Mouse (Mus musculus) intestine, postnatal 0 days (tissue): ENCODE results near the gene Erg. TPM values are rescaled to one million over a fixed set of nuclear protein-coding genes. Genes with fewer than 3 reads are reported as not detected.

ENCODE experiments used
- ATAC-seq: fragments of 200-750 bp; cut with Nextera tagmentation; 2 replicates; pipeline ENCODE4 v1.8.0; 2017; ENCODE audit warnings: mild to moderate bottlenecking, moderate TSS enrichment, moderate library complexity
- H3K27ac ChIP-seq: fragments of 300-500 bp; sonication (generic); 2 replicates; pipeline ENCODE4 v1.5.1; 2014; ENCODE audit warnings: mild to moderate bottlenecking, low read depth, low read length, moderate library complexity
- H3K27me3 ChIP-seq: fragments of 300-500 bp; sonication (generic); replicated peaks from 2 replicates; pipeline ENCODE4 v1.6.1; 2014; ENCODE audit warnings: low read length, mixed read lengths; ENCODE audit not compliant: control insufficient read depth, insufficient read depth
- H3K36me3 ChIP-seq: fragments of 300-500 bp; sonication (generic); 2 replicates; pipeline ENCODE4 v1.6.1; 2014; ENCODE audit warnings: mild to moderate bottlenecking, moderate library complexity; ENCODE audit not compliant: control insufficient read depth, insufficient read depth
- H3K4me1 ChIP-seq: fragments of 300-500 bp; sonication (generic); replicated peaks from 2 replicates; pipeline ENCODE4 v1.6.1; 2014; ENCODE audit warnings: antibody characterized with exemption, low read length, mixed read lengths; ENCODE audit not compliant: control insufficient read depth, insufficient read depth
- H3K4me2 ChIP-seq: fragments of 300-500 bp; sonication (generic); replicated peaks from 2 replicates; pipeline ENCODE4 v1.6.1; 2014; ENCODE audit warnings: low read depth, mild to moderate bottlenecking, moderate library complexity
- H3K4me3 ChIP-seq: fragments of 300-500 bp; sonication (generic); 2 replicates; pipeline ENCODE4 v1.5.1; 2014; ENCODE audit warnings: low read depth, low read length
- H3K9ac ChIP-seq: fragments of 300-500 bp; sonication (generic); 2 replicates; pipeline ENCODE4 v1.6.1; 2014; ENCODE audit warnings: mild to moderate bottlenecking, low read depth, low read length
- H3K9me3 ChIP-seq: fragments of 300-500 bp; sonication (generic); 2 replicates; pipeline ENCODE4 v1.6.1; 2016; ENCODE audit warnings: mixed run types; ENCODE audit not compliant: control insufficient read depth
- CTCF ChIP-seq: sonication (generic); IDR thresholded peaks from 2 replicates; pipeline ENCODE4 v1.5.1; 2016; ENCODE audit warnings: low read depth, mild to moderate bottlenecking, control low read depth, antibody characterized with exemption, moderate library complexity
- WGBS: fragments of 180-500 bp; shearing (Covaris S2); extraction: QIAGEN DNeasy Blood & Tissue Kit; methylation state at CpG from one replicate; pipeline ENCODE4 v1.1.7; 2014; 5-methylcytosine and 5-hydroxymethylcytosine counted together
- polyA plus RNA-seq: library from polyadenylated mRNA; unstranded; fragments of >200 nt; fragmentation: Nextera tagmentation; extraction: Ambion mirVana; gene quantifications from 2 replicates; pipeline ENCODE4 v1.2.1, GENCODE M21; 2015

Gene Erg
- polyA plus RNA-seq, 1 experiment from 2014 or later = 2.0 TPM

GRCm38 (mm10) chr16:95596884-95597577, 10.6 kb upstream of the Erg start:
- Histone ChIP-seq H3K27ac (no peak overlapping the region), H3K27me3 (no peaks in the 10 kb centered on the region), H3K4me1 (no peaks in the 10 kb centered on the region), H3K4me2 (no peak overlapping the region), H3K36me3 (no peaks in the 10 kb centered on the region), H3K9me3 (no peaks in the 10 kb centered on the region), H3K4me3 (no peak overlapping the region), H3K9ac (no peak overlapping the region)
- ATAC-seq = no peak
- 82% methylated on average over 11 of the region's 11 CpGs for WGBS
- no peak for TF ChIP-seq CTCF

DNA sequence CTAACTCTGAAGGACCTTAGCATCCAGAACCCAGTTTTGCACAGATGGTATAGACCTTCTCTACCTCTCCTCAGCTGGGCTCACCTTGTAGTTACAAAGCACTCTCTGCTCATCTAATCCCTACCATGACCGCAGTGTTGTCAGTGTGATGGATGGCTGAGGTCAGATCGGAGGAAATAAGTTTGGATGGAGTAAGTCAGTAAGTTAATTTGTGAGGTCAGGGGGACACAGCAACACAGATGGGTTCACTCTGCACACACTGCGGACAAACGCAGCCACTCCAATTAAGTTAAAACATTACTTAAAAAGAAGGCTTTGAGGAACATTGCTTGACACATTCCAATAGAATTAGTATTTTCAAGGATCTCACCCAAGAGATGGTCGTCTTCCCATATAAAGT, 2.5 kb upstream of the Erg start:
- ATAC-seq = no peak
- TF ChIP-seq CTCF = no peak
- H3K4me3 ChIP-seq = no peak overlapping the region
- H3K36me3 ChIP-seq = no peaks in the 10 kb centered on the region
- no peak overlapping the region for H3K4me2 ChIP-seq
- H3K9ac ChIP-seq = no peak overlapping the region
- no peak overlapping the region for H3K27ac ChIP-seq
- H3K27me3 ChIP-seq = peaks cover 25% of the 10 kb centered on the region
- 0 out of 2 replicates have a peak, but pooled peaks cover 5% of the 10 kb centered on the region for H3K4me1 ChIP-seq
- WGBS = 49% methylated on average over 5 of the region's 5 CpGs
- no peaks in the 10 kb centered on the region for H3K9me3 ChIP-seq

DNA sequence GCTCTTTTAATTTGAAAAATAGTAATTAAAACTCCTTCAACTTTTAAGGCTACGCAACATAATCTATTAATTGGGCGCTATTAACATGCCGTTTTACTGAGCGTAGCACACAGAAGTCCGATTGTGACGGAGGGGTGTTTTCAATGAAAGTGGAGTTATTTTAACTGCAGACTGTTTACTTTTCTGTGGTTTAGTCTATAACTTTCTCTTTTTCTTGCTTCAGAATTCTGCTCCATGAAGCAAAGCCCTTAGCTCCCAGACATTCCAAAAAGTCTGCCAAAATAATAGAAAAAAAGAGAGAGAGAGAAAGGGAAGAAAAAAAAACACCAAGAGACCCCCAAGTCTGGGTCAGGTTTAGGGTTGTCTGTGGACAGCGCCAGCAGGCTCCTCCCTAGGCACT, 333 bp upstream of the Erg start:
- Histone ChIP-seq H3K4me2 (peak overlapping the region; percentile 67), H3K9me3 (no peaks in the 10 kb centered on the region), H3K27me3 (peaks cover 37% of the 10 kb centered on the region), H3K4me1 (0 out of 2 replicates have a peak, but pooled peaks cover 5% of the 10 kb centered on the region), H3K27ac (no peak overlapping the region), H3K9ac (no peak overlapping the region), H3K36me3 (no peaks in the 10 kb centered on the region), H3K4me3 (peak overlapping the region; percentile 39; the same call in 1 of the 2 replicates)
- no peak for ATAC-seq
- WGBS = 30% methylated on average over 7 of the region's 7 CpGs
- no peak for TF ChIP-seq CTCF

GRCm38 (mm10) chr16:95585541-95586310, 667 bp downstream of the Erg start:
- Histone ChIP-seq H3K9me3 (no peaks in the 10 kb centered on the region), H3K4me2 (peak overlapping the region; percentile 67), H3K27ac (no peak overlapping the region), H3K4me1 (0 out of 2 replicates have a peak, but pooled peaks cover 5% of the 10 kb centered on the region), H3K36me3 (no peaks in the 10 kb centered on the region), H3K4me3 (peak overlapping the region; percentile 39), H3K27me3 (peaks cover 37% of the 10 kb centered on the region), H3K9ac (0 out of 2 replicates have a peak overlapping the region, but pooled peaks have one; percentile 7)
- 2% methylated on average over 36 of the region's 36 CpGs for WGBS
- TF ChIP-seq CTCF = peak; percentile 61
- peak; percentile 59; the same call in 1 of the 2 replicates for ATAC-seq

DNA sequence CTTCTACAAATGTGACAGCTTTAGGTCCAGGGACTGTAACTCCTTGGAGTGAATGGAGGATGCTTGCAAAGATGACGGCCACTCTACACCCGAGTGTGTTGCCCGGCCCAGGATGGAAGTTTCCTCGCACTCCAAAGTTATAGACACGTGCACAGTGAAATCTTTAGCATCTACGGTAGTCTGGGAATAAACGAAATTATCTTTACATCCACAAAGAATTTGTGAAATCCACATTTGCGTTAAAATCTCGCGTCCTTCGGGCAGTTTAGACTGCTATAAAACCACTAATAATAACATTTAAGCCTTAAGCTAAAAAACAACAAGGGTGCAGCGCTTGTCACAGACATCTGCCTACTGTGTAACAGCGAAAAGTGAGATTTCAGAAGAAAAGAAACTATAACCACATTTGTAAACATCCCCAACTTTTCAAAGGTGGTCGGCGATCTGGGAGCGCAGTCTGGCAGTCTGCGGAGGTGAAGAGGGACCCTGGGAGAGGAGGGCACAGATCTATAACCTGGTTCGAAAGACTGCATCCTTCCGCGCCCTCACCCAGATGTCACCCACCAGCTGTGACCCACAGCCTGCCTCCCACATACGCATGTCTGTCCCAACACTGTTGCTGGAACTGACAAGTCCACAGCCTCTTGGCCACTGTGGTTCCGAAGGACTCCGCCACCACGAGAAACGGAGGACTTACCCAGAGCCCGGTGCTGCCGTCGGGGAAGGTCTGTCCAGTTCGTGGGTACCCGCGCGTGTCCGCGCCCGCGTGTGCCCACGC, 1.5 kb downstream of the Erg start:
- WGBS = 14% methylated on average over 36 of the region's 37 CpGs

DNA sequence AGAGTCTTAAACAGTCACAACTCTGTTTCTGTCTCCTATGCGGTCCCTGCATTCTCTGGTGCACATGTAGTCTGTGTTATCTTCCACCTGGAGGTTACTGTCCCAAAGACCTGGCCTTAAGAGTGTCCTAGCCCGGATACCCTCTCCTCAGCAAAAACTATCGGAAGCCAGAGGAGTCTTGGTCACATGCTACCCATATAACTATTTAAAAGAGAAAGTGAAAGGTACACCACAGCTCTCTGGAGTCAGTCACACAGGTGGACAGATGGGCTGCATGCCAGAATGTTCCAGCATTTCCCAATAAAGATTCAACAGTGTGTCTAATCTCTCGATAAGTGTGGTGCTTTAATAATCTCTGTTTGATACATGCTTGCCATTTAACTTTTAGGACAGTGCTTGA, 7.1 kb downstream of the Erg start:
- no peak overlapping the region for H3K27ac ChIP-seq
- peaks cover 12% of the 10 kb centered on the region for H3K27me3 ChIP-seq
- TF ChIP-seq CTCF = no peak
- ATAC-seq = no peak
- no peaks in the 10 kb centered on the region for H3K4me1 ChIP-seq
- 61% methylated on average over 4 of the region's 4 CpGs for WGBS
- H3K9me3 ChIP-seq = no peaks in the 10 kb centered on the region
- no peak overlapping the region for H3K9ac ChIP-seq
- no peak overlapping the region for H3K4me3 ChIP-seq
- no peak overlapping the region for H3K4me2 ChIP-seq
- no peaks in the 10 kb centered on the region for H3K36me3 ChIP-seq

More for the DNA sequence above, 1.5 kb downstream of the Erg start:
- no peak for TF ChIP-seq CTCF
- Histone ChIP-seq H3K36me3 (no peaks in the 10 kb centered on the region), H3K27ac (no peak overlapping the region), H3K9me3 (no peaks in the 10 kb centered on the region), H3K9ac (0 out of 2 replicates have a peak overlapping the region, but pooled peaks have one; percentile 7), H3K27me3 (peaks cover 37% of the 10 kb centered on the region), H3K4me2 (peak overlapping the region; percentile 67), H3K4me1 (0 out of 2 replicates have a peak, but pooled peaks cover 5% of the 10 kb centered on the region), H3K4me3 (peak overlapping the region; percentile 39)
- no peak for ATAC-seq
